Mouse (Mus musculus): ENCODE results near the gene Tnpo1. TPM values are rescaled to one million over a fixed set of nuclear protein-coding genes. Genes with fewer than 3 reads are reported as not detected.

Tnpo1 gene
- polyA plus RNA-seq (2014; fragmentation: Nextera tagmentation; extraction: Ambion mirVana), result 40.3 and 42.3 TPM in 2 replicates

- Histone ChIP-seq H3K36me3 (ENCODE audit: control insufficient read depth, insufficient read depth, low read length) (peaks cover 16% of the 10 kb centered on the region), H3K4me2 (ENCODE audit: low read depth, low read length) (peak within 1 kb of the TSS; percentile 83), H3K27ac (replicated peaks; ENCODE audit: low read depth, low read length) (peak within 1 kb of the TSS; percentile 98), H3K4me3 (ENCODE audit: low read depth, low read length) (peak within 1 kb of the TSS; percentile 87), H3K27me3 (replicated peaks; ENCODE audit: control insufficient read depth, insufficient read depth, low read length) (no peaks in the 10 kb centered on the region), H3K4me1 (ENCODE audit: control insufficient read depth, insufficient read depth, low read length) (0 out of 2 replicates have a peak, but pooled peaks cover 1% of the 10 kb centered on the region), H3K9me3 (ENCODE audit: control insufficient read depth, low read length) (no peaks in the 10 kb centered on the region), H3K9ac (ENCODE audit: low read depth, low read length) (peak within 1 kb of the TSS; percentile 100)
- 1% methylated on average over 30 of the region's 75 CpGs for WGBS
- peak; percentile 95 for DNase-seq (ENCODE audit: low spot score)
- peak; percentile 95 for ATAC-seq (ENCODE audit: low read depth)
Measured at GRCm38 (mm10) chr13:98926213-98926957, at the start of gene Tnpo1. TSS of gene Tnpo1 (minus strand) at chr13:98926384.

DNA sequence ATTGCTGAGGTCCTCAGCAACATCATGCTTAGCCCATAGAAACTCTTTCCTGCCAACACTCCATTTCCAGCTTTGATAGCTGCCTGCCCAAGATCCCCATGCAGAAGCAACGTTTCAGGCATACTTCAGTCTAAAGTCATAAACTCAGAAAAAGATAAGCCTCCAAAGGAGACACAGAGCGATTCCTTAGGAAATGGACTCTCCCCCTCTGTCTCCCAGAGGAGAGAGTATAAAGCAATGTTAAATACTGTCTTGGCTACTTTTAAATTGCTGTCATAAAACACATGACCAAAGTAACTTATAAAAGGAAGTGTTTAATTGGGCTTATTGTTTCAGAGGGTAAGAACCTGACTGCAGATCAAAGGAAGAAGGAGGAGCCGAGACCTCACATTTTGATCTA, 45.9 kb upstream of the Tnpo1 start:
- ATAC-seq (ENCODE audit: low read depth) (no peak), DNase-seq (ENCODE audit: low spot score) (no peak)
- Histone ChIP-seq H3K27me3 (replicated peaks; ENCODE audit: control insufficient read depth, insufficient read depth, low read length) (no peaks in the 10 kb centered on the region), H3K4me2 (ENCODE audit: low read depth, low read length) (no peak overlapping the region), H3K27ac (replicated peaks; ENCODE audit: low read depth, low read length) (no peak overlapping the region), H3K4me1 (ENCODE audit: control insufficient read depth, insufficient read depth, low read length) (0 out of 2 replicates have a peak, but pooled peaks cover 3% of the 10 kb centered on the region), H3K4me3 (ENCODE audit: low read depth, low read length) (no peak overlapping the region), H3K36me3 (ENCODE audit: control insufficient read depth, insufficient read depth, low read length) (no peaks in the 10 kb centered on the region), H3K9ac (ENCODE audit: low read depth, low read length) (no peak overlapping the region), H3K9me3 (ENCODE audit: control insufficient read depth, low read length) (no peaks in the 10 kb centered on the region)
- 90% methylated on average over 3 of the region's 3 CpGs for WGBS

DNA sequence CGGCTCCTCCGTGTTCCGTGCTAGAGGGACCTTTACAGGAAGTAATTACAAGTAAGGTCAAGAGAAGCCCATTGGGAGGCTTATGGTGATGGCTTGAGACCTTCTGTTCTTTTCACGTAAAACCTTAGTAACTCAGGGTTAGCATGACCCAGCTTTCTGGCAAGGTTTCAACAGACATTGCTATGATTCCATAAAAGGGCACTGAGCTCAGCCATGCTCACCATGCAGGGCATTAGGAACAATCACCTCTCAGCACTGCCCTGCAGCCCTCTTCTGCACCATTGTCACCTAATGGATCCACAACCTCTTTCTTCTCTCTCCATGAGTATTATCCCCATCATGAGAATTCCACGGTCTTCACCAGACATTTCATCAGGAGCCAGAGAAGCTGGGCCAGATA, 45.5 kb upstream of the Tnpo1 start:
- H3K4me1 ChIP-seq (ENCODE audit: control insufficient read depth, insufficient read depth, low read length), result 0 out of 2 replicates have a peak, but pooled peaks cover 3% of the 10 kb centered on the region
- H3K27me3 ChIP-seq (replicated peaks; ENCODE audit: control insufficient read depth, insufficient read depth, low read length), result no peaks in the 10 kb centered on the region
- no peak for DNase-seq (ENCODE audit: low spot score)
- WGBS, result 45% methylated on average over 5 of the region's 5 CpGs
- H3K27ac ChIP-seq (replicated peaks; ENCODE audit: low read depth, low read length), result no peak overlapping the region
- H3K36me3 ChIP-seq (ENCODE audit: control insufficient read depth, insufficient read depth, low read length), result no peaks in the 10 kb centered on the region
- ATAC-seq (ENCODE audit: low read depth), result no peak
- H3K4me3 ChIP-seq (ENCODE audit: low read depth, low read length), result no peak overlapping the region
- no peak overlapping the region for H3K9ac ChIP-seq (ENCODE audit: low read depth, low read length)
- H3K9me3 ChIP-seq (ENCODE audit: control insufficient read depth, low read length), result no peaks in the 10 kb centered on the region
- no peak overlapping the region for H3K4me2 ChIP-seq (ENCODE audit: low read depth, low read length)

DNA sequence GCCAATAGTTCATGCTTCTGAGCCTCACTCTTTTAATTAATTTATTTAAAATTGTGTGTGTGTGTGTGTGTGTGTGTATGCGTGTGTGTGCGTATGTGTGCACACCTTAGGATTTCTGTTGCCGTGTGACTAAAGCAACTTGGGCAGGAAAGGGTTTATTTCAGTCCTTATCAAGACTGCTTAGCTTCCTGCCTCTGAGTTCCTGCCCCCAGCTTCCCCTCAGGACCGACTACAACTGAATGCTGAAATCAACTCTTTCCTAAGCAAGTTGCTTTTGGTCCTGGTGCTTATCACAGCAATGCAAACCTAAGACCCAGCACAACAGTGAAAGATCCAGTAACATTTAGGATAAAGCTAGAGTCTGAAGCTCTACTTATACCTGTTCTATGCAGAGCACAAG, 42.3 kb upstream of the Tnpo1 start:
- Histone ChIP-seq H3K4me3 (ENCODE audit: low read depth, low read length) (no peak overlapping the region), H3K4me1 (ENCODE audit: control insufficient read depth, insufficient read depth, low read length) (0 out of 2 replicates have a peak, but pooled peaks cover 3% of the 10 kb centered on the region), H3K9me3 (ENCODE audit: control insufficient read depth, low read length) (no peaks in the 10 kb centered on the region), H3K27me3 (replicated peaks; ENCODE audit: control insufficient read depth, insufficient read depth, low read length) (no peaks in the 10 kb centered on the region), H3K9ac (ENCODE audit: low read depth, low read length) (no peak overlapping the region), H3K27ac (replicated peaks; ENCODE audit: low read depth, low read length) (no peak overlapping the region), H3K36me3 (ENCODE audit: control insufficient read depth, insufficient read depth, low read length) (no peaks in the 10 kb centered on the region), H3K4me2 (ENCODE audit: low read depth, low read length) (no peak overlapping the region)
- DNase-seq (ENCODE audit: low spot score) (no peak), ATAC-seq (ENCODE audit: low read depth) (no peak)
- WGBS, result 66% methylated on average over 4 of the region's 4 CpGs

- whole genome bisulfite sequencing, result 92% methylated on average over 6 of the region's 6 CpGs
- DNase-seq (ENCODE audit: low spot score), result no peak
- 0 out of 2 replicates have a peak, but pooled peaks cover 3% of the 10 kb centered on the region for H3K4me1 ChIP-seq (ENCODE audit: control insufficient read depth, insufficient read depth, low read length)
Measured at GRCm38 (mm10) chr13:98967942-98968341, 41.8 kb upstream of the Tnpo1 start.

DNA sequence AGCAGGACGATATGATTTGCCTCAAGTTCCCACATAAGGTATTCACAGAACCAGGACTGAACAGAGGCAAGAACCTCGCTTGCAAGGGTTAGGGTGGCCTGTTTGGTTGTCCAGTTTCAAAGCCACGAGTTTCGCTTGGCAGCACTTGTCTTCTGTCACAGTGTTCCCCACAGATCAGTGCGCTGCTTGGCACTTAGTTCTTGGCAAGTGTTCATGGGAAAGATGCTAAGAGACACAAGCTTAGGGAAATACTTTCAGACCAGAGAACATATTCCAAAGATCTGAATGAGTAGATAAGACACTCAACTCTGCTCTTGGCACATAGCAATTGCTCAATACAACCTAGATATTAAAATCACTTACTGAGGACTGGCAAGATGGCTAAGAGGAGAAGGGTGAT, 40.4 kb upstream of the Tnpo1 start:
- H3K9me3 ChIP-seq (ENCODE audit: control insufficient read depth, low read length), result no peaks in the 10 kb centered on the region
- no peak overlapping the region for H3K27ac ChIP-seq (replicated peaks; ENCODE audit: low read depth, low read length)
- no peak overlapping the region for H3K4me2 ChIP-seq (ENCODE audit: low read depth, low read length)
- H3K4me1 ChIP-seq (ENCODE audit: control insufficient read depth, insufficient read depth, low read length), result 0 out of 2 replicates have a peak, but pooled peaks cover 3% of the 10 kb centered on the region
- no peak overlapping the region for H3K4me3 ChIP-seq (ENCODE audit: low read depth, low read length)
- no peak for DNase-seq (ENCODE audit: low spot score)
- H3K36me3 ChIP-seq (ENCODE audit: control insufficient read depth, insufficient read depth, low read length), result no peaks in the 10 kb centered on the region
- no peaks in the 10 kb centered on the region for H3K27me3 ChIP-seq (replicated peaks; ENCODE audit: control insufficient read depth, insufficient read depth, low read length)
- ATAC-seq (ENCODE audit: low read depth), result no peak
- H3K9ac ChIP-seq (ENCODE audit: low read depth, low read length), result no peak overlapping the region
- 88% methylated on average over 5 of the region's 5 CpGs for WGBS

More at GRCm38 (mm10) chr13:98967942-98968341, 41.8 kb upstream of the Tnpo1 start:
- Histone ChIP-seq H3K27me3 (replicated peaks; ENCODE audit: control insufficient read depth, insufficient read depth, low read length) (no peaks in the 10 kb centered on the region), H3K4me2 (ENCODE audit: low read depth, low read length) (no peak overlapping the region), H3K9me3 (ENCODE audit: control insufficient read depth, low read length) (no peaks in the 10 kb centered on the region), H3K4me3 (ENCODE audit: low read depth, low read length) (no peak overlapping the region), H3K9ac (ENCODE audit: low read depth, low read length) (no peak overlapping the region), H3K36me3 (ENCODE audit: control insufficient read depth, insufficient read depth, low read length) (no peaks in the 10 kb centered on the region), H3K27ac (replicated peaks; ENCODE audit: low read depth, low read length) (no peak overlapping the region)
- no peak for ATAC-seq (ENCODE audit: low read depth)

GRCm38 (mm10) chr13:98963612-98964011, 37.4 kb upstream of the Tnpo1 start:
- DNase-seq (ENCODE audit: low spot score), result no peak
- Histone ChIP-seq H3K9ac (ENCODE audit: low read depth, low read length) (no peak overlapping the region), H3K27ac (replicated peaks; ENCODE audit: low read depth, low read length) (no peak overlapping the region), H3K36me3 (ENCODE audit: control insufficient read depth, insufficient read depth, low read length) (no peaks in the 10 kb centered on the region), H3K9me3 (ENCODE audit: control insufficient read depth, low read length) (no peaks in the 10 kb centered on the region), H3K27me3 (replicated peaks; ENCODE audit: control insufficient read depth, insufficient read depth, low read length) (no peaks in the 10 kb centered on the region), H3K4me3 (ENCODE audit: low read depth, low read length) (no peak overlapping the region), H3K4me2 (ENCODE audit: low read depth, low read length) (no peak overlapping the region), H3K4me1 (ENCODE audit: control insufficient read depth, insufficient read depth, low read length) (0 out of 2 replicates have a peak, but pooled peaks cover 3% of the 10 kb centered on the region)
- WGBS, result 100% methylated on average over 1 of the region's 1 CpGs
- no peak for ATAC-seq (ENCODE audit: low read depth)

DNA sequence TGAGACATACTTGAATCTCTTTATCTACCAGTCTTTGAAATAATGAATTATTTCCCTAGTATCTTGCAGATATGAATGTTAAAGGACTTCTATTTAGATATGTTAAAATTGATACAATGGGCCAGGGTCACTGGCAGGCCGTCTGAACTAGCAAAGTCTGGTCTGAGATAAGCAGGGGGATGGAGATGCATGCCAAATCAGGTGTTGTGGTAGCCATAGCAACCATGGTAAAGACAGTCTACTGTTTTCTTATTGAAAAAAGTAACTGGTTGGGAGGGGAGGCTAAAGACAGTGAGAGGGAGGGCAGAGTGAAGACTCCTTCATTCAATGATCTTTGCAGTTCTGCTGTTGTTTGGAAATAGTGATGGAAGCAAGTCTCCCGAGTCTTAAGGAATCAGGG, 32.0 kb upstream of the Tnpo1 start:
- Histone ChIP-seq H3K36me3 (ENCODE audit: control insufficient read depth, insufficient read depth, low read length) (no peaks in the 10 kb centered on the region), H3K9me3 (ENCODE audit: control insufficient read depth, low read length) (no peaks in the 10 kb centered on the region), H3K4me1 (ENCODE audit: control insufficient read depth, insufficient read depth, low read length) (no peaks in the 10 kb centered on the region), H3K27ac (replicated peaks; ENCODE audit: low read depth, low read length) (no peak overlapping the region), H3K4me3 (ENCODE audit: low read depth, low read length) (no peak overlapping the region), H3K4me2 (ENCODE audit: low read depth, low read length) (no peak overlapping the region), H3K9ac (ENCODE audit: low read depth, low read length) (no peak overlapping the region), H3K27me3 (replicated peaks; ENCODE audit: control insufficient read depth, insufficient read depth, low read length) (no peaks in the 10 kb centered on the region)
- 60% methylated on average over 2 of the region's 2 CpGs for WGBS
- ATAC-seq (ENCODE audit: low read depth) (no peak), DNase-seq (ENCODE audit: low spot score) (no peak)

GRCm38 (mm10) chr13:98956209-98956608, 30.0 kb upstream of the Tnpo1 start:
- Histone ChIP-seq H3K4me1 (ENCODE audit: control insufficient read depth, insufficient read depth, low read length) (no peaks in the 10 kb centered on the region), H3K9ac (ENCODE audit: low read depth, low read length) (no peak overlapping the region), H3K27me3 (replicated peaks; ENCODE audit: control insufficient read depth, insufficient read depth, low read length) (no peaks in the 10 kb centered on the region), H3K4me3 (ENCODE audit: low read depth, low read length) (no peak overlapping the region), H3K36me3 (ENCODE audit: control insufficient read depth, insufficient read depth, low read length) (no peaks in the 10 kb centered on the region), H3K4me2 (ENCODE audit: low read depth, low read length) (no peak overlapping the region), H3K9me3 (ENCODE audit: control insufficient read depth, low read length) (no peaks in the 10 kb centered on the region), H3K27ac (replicated peaks; ENCODE audit: low read depth, low read length) (no peak overlapping the region)
- ATAC-seq (ENCODE audit: low read depth) (no peak), DNase-seq (ENCODE audit: low spot score) (no peak)
- WGBS, result 77% methylated on average over 2 of the region's 2 CpGs

All from embryonic facial prominence, embryonic 14.5 days (tissue).